Mouse (Mus musculus): ENCODE data around the gene Actl10. TPM values are rescaled to one million over a fixed set of nuclear protein-coding genes. Genes with fewer than 3 reads are reported as not detected.

Actl10 gene
- total RNA-seq, 2 experiments from 2014 or later: not detected

GRCm38 (mm10) chr2:154550937-154551336 is 639 bp upstream of the Actl10 start:
- DNase-seq (ENCODE audit: low spot score): no peak

GRCm38 (mm10) chr2:154551927-154552326 is 351 bp downstream of the Actl10 start:
- no peak for DNase-seq (ENCODE audit: low spot score)

- DNase-seq (ENCODE audit: low spot score): peak; percentile 79
Observed at GRCm38 (mm10) chr2:154552424-154552907, 890 bp downstream of the Actl10 start.

DNA sequence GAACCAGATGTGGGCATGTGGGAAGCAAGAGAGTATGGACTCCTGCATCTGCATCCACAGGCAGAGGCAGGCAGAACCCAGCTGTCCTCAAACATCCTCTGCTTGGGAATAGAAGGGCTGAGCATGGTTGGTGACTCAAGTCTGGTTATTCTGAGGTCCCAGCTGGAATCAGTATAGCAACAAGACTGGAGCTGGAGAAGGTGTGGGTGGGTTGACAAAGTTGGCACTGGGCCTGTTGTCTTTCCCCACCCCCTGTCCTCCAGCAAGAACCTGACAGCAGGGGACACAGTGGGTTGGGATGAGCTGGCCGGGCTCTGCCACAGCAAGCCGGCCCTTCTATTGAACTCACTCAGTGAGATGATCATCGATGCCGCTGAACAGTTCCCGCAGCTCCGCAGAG is 3.7 kb downstream of the Actl10 start:
- no peak for DNase-seq (ENCODE audit: low spot score)

DNA sequence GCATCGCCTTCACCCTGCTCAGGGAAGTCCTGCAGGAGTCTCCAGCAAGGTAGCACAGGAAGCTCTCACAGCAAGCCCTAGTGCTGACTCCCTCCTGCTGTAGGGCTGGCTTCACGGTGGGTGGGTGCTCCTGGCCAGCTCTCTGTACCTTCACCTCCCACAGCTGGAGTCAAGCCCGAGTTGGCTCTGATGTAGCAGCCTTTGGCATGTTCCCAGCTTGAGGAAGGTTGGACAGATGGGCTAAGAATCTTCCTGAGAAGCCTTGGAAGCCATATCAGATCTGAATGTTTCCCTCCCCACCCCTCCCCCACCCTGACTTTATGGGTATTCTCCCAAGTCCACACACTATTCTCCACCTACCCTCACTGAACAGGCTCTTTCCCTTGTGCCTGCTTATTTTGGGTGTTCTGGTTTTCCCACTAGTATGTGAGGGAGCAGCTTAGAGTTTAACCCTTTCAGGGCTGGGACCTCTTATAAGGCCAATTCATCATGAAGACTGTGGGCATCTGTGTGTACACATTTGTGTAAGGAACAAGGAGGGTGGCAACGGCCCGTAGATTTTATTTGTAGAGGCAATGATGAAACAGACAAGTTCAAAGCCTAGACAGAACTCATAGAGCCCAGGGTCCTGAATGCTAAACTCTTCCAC is 5.7 kb downstream of the Actl10 start:
- no peak for DNase-seq (ENCODE audit: low spot score)

DNA sequence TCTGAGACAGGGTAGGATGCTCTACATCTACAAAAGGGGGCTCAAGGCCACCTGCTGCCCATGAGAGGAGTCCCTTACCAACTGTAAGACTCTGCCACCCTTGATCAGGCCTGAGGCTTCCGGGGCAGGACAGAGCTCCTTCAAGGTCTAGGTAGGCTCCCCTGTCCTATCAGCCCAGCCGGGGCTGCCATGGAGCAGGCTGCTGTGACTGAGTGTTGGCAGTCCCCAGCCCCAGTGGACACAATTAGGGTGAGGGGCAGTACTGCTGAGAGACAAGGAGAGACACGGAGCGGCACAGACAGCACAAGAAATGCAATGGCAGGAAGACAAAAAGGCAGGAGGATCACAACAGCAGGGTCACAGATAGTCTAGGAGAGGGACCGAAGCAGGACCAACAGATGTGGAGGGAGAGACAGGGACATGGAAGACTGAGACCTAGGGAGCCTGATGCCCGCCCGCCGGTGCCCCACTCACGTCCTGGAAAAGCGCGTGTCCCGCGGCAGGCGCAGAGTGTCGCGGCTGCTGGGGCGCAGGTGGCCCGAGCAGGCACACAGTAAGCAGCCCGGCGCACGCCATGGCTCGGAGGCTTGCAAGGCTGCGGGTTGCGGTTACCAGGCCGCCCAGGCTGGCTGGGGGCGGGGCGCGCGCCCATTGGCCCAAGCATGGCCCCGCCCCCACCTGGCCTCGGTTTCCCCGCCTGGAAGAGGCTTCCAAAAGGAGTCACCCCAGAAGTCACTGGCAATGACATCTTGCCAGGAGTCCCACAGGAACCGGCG is 6.9 kb downstream of the Actl10 start, which contains the start of gene Necab3:
Necab3 (minus strand) TSS at position 627 of the 776 bp plus-strand sequence.
- DNase-seq (ENCODE audit: low spot score): peak; percentile 37

- no peak for DNase-seq (ENCODE audit: low spot score)
Observed at GRCm38 (mm10) chr2:154563612-154564170, 12.1 kb downstream of the Actl10 start.

- DNase-seq (ENCODE audit: low spot score): no peak
Observed at GRCm38 (mm10) chr2:154565562-154565961, 14.0 kb downstream of the Actl10 start.

- no peak for DNase-seq (ENCODE audit: low spot score)
Observed at GRCm38 (mm10) chr2:154566641-154567040, 15.1 kb downstream of the Actl10 start.

DNA sequence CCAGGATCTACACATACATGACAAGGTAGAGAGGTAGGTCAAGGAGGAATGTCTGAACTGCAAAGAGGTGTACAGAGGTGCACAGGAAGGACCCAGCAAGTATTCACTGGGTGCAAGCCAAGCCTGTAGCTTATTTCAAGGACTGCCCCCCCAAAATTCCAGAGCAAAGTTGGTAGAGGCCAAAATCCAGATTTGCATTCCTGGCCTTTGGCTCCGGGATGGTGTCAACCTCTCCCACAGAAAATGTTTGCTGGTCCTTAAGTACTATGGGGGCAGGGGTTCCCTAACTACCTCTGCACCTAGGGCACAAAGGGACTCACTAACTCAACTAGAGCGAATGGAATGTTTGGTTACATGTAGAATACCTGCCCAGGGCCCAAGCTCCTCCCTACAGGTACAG is 16.2 kb downstream of the Actl10 start:
- DNase-seq (ENCODE audit: low spot score): no peak

DNA sequence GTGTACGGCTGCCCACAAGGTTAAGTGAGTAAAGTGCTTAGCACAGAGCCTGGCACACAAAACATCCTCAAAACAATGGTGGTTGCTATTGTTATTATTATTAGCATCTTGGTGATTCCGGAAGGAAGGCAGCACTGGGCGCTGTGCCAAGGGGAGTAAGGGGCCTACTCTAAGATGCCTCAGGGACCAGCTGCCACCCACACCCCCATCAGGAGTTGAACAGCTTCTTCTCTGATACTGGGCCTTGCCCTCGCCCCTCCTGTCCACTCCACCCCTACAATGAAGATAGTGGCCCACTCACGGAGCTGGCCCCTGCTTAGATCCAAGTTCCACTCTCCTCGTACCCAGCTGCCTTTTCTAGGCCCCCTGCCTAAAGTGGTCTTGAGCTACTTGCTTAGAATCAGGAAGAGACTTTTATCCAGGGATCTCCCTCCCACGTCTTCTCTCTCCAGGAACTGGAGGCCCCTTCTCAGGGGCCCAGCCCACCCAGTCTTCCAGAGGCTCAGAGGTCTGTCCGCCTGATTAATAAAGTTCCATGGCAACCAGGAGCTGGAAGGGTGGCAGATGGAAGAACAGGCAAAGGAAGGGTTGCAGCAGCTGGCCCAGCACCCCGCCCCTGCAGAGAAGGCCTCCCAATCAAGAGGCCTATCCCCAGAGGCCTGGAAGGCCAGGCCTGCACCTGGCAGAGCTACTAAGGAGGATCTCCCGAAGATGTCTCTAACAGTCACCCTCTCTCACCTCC is 16.9 kb downstream of the Actl10 start:
- no peak for DNase-seq (ENCODE audit: low spot score)

DNA sequence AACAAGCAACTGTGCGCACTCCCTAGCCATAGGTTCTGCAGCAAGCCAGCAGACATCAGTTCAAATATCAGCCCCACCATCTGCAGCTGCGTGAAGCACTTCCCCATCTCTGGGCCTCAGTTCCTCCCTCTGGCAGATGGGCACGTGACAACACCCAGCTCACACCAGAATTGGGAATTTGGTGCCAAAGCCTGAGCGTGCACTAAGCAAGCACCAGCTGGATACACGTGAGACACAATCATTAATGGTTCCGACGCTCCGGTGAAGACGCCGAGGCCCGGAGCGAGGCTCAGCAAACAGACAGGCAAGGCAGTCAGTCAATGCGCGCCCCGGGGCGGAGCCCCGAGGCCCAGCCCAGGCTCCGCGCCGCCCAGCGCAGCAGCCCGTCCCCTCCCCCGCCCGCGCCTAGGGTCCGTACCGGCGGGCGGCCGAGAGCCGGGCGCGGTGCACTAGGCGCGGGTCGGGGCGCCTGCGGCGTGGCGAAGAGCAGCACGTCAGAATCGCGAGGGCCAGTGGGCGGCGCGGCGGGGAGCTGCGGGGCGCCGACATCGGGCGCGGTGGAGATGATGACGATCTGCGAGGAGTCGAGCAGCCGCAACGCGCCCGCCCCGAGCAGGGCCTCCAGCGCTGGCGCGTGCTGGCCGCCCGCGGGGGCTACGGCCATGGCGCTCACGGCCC is 17.6 kb downstream of the Actl10 start:
- no peak for DNase-seq (ENCODE audit: low spot score)

DNA sequence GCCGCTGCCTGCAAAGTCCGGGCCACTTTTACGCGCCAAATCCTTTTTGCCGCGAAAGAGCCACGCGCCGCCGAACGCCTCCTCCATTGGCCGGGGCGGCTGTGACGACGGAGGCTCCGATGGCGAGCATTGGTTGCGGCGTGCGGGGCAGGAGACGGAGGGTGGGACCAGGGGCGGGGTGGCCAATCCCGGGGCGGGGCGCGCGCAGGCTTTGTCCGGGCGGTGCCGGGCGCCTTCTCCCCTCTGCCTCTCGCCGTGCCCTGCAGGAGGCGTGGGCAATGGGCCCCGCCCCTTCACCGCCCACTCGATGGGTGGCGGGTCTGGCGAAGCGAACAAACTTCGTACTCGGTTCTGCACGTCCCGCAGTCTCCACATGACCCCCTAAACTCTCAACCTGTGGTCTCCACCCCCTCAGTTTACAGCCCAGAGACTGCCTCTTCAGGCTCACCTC is 18.3 kb downstream of the Actl10 start, which contains the start of gene E2f1:
E2f1 (minus strand) TSS at position 57 of the 451 bp plus-strand sequence.
- peak; percentile 93 for DNase-seq (ENCODE audit: low spot score)

DNA sequence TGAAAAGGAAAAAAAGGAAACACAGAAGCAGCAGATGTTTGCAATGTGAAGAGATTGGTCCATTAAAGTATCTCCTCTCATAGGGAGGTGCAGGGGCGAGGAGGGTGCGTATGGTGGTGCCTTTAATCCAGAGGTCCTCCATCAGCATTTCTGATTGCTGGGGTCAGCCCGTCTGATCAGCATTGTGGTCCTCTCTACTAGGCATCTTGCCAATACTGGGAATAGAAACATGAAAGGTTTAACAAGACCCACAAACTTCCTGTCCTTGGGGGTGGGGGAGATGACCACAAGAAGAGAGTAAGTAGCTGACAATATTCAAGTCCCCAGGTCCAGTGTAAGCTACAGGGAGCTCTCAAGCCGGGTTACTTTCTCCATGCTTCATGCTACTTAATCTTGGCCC is 19.1 kb downstream of the Actl10 start:
- DNase-seq (ENCODE audit: low spot score): no peak

DNA sequence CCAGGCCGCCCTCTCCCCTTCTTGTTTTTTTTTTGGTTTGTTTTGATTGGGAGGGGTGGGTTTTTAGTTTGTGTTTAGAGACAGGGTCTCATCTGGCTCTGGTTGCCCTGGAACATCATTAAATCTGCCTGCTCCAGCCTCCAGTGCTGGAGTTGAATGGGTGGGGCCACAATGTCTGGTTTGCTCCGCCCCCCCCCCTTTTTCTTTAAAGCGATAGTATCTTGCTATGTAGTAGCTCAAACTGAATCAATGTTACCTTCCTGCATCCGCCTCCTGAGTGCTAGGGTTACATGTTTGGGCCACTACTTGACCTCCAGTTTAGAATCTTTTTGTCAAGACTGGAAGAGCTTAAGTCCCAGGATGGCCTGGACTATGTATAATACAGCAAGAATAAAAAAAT is 19.7 kb downstream of the Actl10 start:
- no peak for DNase-seq (ENCODE audit: low spot score)

GRCm38 (mm10) chr2:154571976-154572375 is 20.4 kb downstream of the Actl10 start:
- no peak for DNase-seq (ENCODE audit: low spot score)

GRCm38 (mm10) chr2:154572996-154573395 is 21.4 kb downstream of the Actl10 start:
- no peak for DNase-seq (ENCODE audit: low spot score)

DNA sequence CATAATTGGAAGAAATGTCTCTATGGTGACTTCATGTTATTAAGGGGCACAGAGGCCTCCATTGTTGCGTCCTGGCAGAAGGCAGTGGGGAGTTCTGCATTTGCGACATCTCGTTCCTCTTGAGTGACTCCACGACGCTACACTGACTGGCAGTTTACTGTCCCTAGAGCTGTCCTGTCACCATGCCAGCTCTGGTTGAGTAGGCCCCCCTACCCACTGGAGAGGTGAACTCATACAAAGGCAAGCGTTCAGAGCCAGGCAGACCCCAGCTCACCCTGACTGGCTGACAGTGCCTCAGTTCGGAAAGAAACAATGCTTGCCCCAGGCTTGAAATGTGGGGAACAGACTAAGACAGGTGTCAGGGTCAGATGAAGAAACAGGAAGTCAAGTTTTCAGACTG is 22.7 kb downstream of the Actl10 start:
- DNase-seq (ENCODE audit: low spot score): no peak

DNA sequence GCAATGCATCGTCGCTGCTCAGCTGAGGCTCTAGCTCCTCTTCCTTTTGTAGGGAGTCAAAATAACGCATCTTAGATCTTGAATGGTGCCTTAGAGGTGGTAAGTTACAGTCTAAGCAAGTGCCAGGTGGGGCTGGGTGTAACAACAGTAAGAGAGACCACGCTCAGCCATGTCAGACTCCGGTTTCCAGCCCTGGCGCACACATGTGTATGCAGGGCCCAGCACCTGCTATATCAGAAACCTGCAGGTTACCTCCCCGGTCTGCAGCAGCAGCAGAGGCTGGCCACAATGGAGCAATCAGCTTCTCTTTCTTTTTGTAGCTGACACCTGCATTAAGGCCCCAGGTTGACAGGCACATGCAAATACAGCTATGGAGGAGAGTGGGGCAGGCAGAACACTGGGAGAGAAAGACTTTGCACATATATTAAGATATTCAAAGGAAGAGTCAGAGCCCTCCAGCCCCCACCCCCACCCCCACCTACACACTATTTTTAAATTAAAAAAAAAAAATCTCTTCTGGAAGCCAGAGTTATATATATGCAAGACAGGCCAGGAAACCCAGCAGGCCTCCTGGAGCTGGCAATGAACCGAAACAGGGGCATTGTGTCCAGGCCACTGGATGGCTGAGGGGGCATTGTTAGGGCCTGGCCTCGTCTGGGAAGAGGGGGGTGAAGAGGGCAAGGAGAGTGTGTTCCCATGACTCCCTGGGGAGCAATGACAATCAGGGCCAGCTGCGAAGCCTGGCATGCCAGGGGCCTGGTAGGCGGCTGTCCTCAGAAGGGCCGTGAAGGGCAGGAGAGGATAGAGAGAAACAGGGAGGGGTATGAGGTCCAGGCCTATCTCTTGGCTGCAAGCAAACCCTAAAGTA is 25.5 kb downstream of the Actl10 start:
- DNase-seq (ENCODE audit: low spot score): no peak

- DNase-seq (ENCODE audit: low spot score): no peak
Observed at GRCm38 (mm10) chr2:154577744-154578067, 26.1 kb downstream of the Actl10 start.

Data from gastrocnemius, adult 18-20 months (tissue).